Mouse (Mus musculus): ENCODE measurements around the gene Agap3.

The Agap3 gene

DNA sequence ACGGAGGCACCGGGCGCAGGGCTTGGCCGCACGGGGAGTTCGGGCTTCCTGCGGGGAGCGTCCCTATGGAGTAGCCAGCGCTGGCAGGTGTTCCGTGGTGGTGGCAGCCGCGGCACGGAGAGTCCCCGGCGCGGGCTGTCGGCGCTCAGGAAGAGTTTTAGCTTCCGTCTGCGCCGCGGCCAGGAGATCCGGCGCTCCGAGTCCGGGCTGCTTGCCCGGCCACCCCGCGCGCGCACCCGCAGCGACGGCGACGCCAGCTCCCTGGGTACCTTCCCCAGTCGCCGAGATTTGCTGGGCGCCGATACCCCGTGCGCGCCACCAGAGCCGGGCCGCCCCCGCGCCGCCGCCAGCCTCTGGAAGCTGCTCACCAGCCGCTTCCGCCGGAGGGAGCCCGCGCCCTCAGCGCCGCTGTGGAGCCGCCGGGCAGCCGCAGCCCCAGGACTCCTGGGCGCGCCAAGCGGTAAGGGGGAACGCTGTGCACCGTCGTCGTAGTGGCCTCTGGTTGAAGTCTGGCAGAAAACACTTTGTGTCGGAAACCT lies 22.8 kb downstream of the Agap3 start:
- peak; percentile 42 for DNase-seq (ENCODE audit: low spot score)

DNA sequence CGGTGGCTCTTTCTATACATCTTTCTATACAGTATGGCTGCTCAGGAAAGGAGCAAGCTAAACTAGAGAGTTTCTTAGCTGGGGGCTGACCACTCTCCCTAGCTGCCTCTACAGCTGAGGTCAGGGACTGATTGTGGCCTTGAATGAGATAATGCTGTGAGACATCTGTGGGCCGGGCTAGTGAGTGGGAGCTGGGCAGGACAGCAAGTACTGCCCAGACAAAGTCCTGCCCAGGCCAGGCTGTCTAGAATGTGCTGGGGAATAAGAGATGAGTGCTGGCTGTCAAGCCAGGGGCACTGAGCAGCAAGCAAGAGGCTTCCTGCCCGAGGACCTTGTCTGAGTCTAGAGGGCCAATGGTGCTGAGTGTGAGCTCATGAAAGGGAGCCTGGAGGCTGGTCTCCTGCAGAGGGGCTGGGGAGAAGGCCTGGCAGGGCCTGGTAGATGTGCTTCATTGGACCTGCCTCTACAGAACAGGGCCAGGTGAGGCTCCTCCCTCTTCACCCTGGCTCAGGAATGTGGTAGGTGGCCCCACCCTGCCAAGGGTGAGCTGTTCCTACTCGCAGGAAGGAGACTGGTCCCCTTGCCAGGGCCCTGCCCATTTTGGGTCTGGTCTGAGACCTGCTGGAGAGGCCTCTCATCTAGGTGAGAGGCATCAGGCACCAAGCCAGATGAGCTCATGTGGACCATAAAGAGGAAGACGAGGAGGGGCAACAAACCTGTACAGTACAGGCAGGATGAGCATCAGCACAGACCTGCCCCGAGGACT lies 23.7 kb downstream of the Agap3 start:
- no peak for DNase-seq (ENCODE audit: low spot score)

DNA sequence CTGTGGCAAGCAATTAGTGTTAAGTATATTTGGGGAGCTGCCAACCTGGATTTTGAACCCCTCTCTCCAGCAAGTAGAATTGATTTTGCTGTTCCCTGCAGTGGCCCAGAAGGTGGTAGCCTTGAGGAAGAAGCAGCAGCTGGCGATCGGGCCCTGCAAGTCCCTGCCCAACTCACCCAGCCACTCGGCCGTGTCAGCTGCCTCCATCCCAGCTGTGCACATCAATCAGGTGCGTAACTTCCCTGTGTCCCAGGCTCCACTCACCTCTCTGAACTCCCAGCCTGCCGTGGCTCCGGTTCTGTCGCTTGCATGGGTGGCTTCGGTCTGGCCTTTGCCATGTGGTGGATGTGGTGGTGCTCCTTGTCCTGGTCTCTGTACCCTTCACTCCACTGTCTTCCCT lies 25.9 kb downstream of the Agap3 start:
- DNase-seq (ENCODE audit: low spot score): no peak

DNA sequence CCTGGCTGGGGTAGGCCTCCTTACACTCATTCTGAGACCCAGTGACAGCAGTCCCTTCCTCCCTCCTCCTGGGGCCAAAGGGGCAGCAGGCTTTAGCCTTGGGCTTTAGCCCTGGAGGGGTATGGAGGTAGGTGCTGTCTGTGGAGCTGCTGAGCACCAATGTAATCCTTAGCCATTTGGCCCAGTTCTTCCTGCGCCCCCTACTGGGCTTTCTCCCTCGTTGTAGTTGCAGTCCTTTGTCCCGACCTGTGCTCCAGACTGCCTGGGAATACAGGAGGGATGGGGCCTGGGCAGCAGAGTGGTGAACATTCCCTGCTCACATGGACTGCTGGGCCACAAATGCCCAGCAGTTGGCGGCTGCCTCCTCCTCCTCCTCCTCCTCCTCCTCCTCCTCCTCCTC lies 29.7 kb downstream of the Agap3 start:
- DNase-seq (ENCODE audit: low spot score): peak; percentile 12

DNA sequence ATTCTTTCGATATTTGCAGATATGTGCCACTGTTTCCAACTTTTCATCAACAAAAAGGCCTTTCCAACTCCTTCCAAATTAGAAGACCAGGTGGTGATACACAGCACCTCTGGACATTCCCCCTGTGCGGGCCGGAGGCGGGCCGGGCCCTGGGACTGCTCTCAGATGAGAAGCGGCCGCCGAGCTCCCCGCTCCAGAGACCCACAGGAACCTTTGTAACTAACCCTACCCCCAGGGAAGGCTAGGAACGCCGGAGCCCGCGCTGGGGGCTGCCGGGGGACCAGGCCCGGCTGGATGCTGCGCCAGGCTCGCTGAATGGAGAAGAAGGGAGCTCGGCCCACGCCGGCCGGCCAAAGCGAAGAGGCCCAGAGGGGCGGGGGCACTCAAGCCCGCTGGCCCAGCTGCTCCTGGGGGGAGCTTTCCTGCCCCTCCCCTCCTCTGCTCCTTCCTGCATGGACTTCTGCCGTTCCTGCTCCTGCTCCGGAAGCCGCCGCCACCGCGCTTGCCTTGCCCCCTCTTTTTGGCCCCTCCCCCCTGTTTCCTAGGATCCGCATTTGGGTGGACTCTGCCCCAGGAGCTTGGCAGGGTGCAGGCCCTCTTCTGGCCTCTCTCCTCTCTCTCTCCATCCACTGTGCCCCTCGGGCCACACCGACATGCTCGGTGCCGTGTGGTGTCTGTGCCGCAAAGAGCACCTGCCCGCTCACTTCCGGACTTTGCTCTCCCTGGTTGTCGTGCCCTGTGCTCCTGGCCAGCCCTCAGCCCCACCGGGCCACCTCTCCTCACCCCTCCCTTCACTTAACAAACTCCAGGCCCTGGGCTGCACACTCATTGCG lies 30.5 kb downstream of the Agap3 start:
- DNase-seq (ENCODE audit: low spot score): no peak

DNA sequence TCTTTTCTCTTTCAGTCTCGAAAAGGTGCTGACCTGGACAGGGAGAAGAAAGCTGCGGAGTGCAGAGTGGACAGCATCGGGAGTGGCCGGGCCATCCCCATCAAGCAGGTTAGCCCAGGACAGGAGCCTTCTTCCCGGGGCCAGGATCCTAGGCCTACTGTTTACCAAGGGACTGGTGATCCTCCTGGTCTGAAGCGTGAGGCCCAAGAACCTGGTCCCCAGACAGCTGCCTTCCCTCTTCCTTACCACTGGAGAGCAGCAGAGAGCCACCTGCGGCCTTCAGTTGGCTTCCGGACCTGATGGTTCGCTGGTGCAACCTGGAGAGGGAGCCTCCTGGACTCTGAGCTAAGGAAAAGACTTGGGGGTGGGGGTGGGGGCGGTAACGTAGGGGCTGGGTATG lies 31.3 kb downstream of the Agap3 start:
- peak; percentile 26 for DNase-seq (ENCODE audit: low spot score)

DNA sequence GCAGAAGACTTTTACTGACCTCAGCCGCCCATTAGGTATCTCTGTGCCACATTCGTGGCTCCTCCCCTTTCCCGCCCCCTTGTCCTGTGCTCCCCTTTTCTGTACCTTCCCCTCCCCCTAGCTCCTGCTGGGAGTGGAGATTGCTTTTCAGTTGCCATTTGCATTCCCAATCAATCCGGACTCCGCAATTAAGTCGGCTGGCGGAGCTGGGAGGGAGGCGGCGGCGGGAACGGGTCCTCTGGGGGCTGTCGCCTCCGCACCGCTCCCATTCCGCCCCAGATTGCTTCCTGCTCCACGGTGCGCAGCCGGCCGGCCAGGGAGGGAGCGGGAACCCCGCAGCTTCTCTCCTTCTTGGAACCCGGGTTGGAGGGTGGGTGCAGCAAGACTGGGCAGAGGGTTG lies 33.0 kb downstream of the Agap3 start:
- no peak for DNase-seq (ENCODE audit: low spot score)

DNA sequence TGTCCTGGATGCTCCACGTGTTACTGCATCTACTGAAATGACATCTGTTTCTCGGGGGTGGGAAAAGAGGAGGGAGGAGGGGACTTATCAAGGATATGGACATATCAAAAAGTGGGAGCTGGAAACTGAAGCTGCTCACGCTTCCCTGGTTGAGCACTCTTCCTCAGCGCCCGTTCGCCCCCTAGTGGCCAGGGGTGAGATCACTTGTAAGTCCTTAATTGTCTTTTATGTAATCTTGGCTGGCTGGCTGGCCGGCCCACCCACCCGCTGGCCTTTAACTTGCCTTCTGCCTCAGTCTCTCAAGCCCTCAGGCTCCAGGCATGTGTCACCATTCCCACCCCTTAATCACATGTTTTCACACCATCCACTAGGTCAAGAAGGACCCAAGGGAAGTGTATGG lies 34.1 kb downstream of the Agap3 start:
- DNase-seq (ENCODE audit: low spot score): peak; percentile 58

DNA sequence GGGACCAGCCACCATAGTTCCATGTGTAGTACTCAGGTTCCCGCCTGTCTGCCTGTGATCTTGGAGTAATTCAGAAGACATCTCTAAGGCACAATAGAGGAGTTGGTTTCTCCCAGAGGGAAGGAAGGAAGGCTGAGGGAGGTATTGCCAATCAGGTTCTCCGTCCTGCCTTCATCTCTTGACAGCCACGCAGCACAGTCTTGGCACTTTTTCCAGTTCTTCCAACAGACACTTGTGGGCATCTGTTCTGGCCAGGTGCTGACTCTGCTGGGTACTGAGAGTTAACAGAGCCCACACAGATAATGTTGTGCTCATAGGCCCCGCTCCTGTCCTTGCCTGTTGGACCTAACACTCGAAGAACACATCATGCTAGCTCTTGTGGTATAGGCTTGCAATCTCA lies 34.8 kb downstream of the Agap3 start:
- no peak for DNase-seq (ENCODE audit: low spot score)

DNA sequence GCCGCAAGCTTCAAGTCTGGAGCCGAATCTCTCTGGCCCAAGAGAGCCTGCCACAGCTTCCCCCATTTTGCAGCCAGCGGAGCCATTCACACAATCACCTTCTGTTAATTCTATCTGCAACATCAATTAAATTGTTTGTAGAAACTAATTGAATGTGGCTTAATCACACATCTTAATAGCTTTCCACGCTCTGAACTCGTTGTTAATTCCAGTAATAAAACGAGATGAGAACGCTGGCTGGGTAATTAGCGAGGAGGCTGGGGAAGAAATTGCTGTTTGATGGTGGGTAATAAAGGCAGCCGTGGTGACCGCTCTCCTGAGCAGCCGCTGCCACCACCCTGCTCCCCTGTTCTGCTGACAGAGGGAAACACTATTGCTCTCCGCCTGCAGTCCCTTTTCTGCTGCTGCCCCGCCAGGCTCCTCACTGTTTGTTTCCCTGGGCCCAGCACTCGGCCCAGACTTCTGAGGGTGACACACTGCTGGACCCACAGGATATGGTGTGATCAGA lies 38.5 kb downstream of the Agap3 start:
- DNase-seq (ENCODE audit: low spot score): no peak

DNA sequence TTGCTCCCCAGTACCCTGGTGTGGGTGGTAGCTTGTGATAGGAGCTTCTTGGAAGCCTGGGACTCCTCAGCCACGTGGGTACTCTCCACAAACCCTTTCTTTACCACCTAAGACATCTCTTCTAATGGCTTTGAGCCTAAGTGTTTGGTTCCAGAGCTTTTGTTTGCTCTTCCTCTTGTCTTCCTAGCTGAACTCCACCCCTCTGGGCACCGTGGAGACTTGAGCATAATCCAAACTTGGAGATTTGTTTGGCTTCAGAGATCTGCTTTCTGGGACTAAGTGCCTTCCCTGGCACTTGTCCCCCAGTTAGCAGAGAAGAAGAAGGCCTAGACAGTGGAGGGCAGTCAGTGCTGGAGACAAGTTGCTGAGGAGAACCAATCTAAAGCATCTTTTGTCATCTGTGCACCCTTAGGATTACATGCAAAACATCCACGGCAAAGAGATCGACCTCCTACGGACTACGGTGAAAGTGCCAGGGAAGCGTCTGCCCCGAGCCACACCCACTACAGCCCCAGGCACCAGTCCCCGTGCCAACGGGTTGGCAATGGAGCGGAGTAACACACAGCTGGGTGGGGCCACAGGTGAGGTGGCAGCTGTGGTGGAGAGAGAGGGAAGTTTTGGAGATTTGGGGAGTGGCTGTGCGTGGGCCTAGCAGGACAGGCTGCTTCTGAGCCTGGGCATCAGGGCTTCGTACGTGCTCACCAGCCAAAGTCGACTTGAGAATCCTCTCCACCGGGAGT lies 40.7 kb downstream of the Agap3 start:
- no peak for DNase-seq (ENCODE audit: low spot score)

DNA sequence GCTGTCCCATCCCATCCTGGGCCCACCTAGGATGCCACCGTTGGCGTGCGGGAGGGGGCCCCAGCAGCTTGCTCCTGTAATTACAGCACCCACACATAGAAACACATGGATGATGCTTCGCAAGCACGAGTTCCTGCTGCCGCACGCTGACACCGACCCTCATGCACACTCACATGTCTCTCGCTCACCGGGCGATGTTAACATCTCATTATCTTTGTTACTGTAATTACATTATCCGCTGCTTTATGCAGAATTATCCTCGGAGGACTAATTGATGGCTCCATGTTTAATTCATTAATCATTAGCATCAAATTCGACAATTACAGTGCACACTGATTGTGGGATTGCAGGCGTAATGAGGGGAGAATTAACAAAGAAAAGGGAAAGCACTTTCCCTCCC lies 43.0 kb downstream of the Agap3 start:
- DNase-seq (ENCODE audit: low spot score): no peak

DNA sequence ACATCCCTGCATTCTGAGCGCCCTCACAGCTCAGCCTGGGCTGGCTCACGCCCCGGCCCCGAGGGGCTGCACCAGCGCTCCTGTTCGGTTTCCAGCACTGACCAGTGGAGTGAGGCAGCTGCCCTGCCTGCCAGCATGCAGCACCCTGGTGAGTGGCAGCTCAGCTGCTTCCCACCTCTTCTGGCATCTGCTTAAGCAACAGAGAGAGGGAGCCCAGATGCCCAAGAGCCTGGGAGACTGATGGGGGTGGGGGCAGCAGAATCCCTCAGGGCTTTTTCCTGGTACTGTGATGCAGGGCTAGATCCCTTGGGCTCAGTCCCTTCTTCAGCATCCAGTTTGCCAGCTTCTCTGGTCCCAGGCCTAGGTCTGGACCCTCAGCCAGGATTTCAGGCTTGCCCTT lies 44.8 kb downstream of the Agap3 start:
- DNase-seq (ENCODE audit: low spot score): no peak

DNA sequence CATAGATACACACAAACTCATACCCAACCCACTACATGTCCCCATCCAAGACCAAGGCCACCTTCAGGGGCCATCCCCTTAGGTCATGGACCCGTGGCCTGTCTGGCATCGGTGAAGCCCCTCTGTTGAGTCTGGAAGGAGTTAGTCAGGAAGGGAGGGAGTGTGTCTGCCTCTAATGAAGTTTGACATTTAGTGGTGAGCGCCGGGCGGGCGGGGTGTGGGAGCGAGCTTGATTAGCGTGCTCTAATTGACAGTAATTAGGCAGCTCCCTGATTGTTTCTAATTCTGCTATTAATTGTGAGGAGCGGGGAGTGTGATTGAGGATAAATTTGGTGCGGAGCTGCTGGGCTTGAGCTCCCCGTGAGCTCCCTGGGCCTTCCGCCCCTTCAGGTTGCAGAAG lies 45.5 kb downstream of the Agap3 start:
- DNase-seq (ENCODE audit: low spot score): no peak

DNA sequence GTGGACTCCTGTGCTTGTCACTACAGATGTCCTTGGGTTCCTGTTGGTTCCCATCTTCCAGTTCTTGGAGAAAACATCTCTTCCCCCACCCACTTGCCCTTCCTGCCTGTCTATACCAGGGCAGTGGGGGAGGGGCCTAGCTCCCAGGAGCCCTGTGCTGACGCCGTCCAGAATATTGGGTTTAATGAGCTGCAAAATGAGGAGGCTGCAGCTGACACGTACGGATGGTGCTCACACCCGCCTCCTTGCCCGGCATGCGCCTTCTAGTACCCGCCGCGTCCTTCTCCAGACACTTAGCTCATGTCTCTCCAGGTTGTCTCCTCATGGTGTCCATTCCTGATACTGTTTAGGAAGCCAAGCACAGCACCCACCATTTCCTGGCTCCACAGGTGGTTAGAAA lies 47.1 kb downstream of the Agap3 start:
- DNase-seq (ENCODE audit: low spot score): no peak

DNA sequence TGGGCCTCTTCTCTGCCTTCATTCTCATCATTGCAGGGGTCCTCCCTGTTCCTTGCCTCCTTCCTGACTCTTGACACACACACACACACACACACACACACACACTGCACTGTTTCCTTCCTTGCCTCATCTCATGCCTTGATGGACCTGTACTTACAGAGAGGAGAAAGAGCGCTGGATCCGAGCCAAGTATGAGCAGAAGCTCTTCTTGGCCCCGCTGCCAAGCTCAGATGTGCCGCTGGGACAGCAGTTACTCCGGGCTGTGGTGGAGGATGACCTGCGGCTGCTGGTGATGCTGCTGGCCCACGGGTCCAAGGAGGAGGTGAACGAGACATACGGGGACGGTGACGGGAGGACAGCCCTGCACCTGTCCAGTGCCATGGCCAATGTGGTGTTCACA lies 48.9 kb downstream of the Agap3 start:
- no peak for DNase-seq (ENCODE audit: low spot score)

DNA sequence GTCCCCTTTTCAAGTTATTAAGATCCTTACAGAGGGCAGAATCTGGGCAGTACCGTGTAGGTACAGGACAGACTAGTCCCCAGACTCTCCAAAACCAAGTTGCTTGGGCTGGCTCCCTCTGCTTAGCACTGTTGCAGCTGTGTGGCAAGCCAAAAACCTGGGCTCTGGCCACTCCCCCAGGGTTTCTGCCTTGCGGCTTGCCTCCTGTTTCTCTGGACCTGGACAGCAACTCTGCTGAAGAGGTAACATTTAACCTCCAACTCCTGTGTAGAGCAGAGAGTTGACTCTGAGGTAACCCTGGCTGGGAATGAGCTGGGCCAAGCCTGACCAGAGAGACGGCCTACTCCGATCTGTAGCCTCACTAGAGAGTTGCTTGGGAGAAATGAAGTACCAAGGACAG lies 50.8 kb downstream of the Agap3 start:
- DNase-seq (ENCODE audit: low spot score): no peak

DNA sequence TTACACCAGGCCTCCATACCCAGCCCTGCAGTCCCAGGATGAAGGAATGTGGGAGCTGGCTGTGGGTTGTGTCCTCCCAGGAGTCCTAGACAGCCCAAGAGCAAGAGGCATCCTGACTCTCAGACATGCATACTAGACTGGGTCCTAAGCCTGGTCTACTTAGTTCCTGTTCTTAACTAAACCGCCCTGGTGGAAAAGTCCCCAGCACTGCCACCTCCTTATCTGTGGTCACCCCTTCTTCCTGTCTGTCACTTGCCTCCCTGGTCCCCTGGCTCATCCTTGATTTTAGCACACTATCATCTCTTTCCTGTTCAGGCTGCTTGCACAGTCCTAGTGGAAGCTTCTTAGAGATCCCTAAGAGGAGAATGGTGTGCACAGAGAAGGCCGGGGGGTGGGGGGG lies 53.5 kb downstream of the Agap3 start:
- no peak for DNase-seq (ENCODE audit: low spot score)

DNA sequence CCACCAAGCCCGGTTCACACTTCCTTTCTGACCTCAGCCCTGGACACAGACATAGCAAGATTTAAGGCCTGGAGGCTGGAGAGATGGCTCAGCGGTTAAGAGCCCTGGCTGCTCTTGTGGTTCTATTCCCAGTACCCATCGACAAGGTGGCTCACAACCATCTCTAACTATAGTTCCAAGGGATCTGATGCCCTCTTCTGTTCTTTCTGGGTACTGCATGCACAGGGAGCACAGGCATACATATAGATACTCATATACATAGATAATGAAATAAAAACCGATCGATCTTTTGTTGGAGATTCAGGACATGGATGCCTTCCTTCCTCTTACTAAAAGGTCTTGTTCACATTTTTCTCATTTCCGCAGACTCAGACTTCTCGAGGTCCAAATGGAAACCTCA lies 56.4 kb downstream of the Agap3 start:
- no peak for DNase-seq (ENCODE audit: low spot score)

DNA sequence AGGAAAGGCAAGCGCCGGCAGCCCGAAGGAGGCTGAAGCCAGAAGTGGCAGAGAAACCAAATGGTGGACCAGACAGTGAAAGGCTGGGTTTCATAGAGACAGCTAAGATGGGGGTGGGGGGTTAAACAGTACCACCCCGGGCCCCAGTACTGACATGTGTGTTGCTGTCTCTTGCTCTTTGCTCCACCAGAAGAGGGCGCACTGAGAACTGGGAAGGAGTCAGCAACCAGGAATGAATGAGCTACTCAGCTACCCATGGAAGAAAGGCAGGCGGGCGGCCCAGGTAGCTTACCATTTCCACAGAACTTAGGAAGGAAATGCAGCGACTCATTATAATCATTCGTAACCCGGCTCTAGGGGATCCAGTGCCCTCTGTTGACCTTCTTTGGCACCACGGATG lies 58.7 kb downstream of the Agap3 start:
- DNase-seq (ENCODE audit: low spot score): no peak

DNA sequence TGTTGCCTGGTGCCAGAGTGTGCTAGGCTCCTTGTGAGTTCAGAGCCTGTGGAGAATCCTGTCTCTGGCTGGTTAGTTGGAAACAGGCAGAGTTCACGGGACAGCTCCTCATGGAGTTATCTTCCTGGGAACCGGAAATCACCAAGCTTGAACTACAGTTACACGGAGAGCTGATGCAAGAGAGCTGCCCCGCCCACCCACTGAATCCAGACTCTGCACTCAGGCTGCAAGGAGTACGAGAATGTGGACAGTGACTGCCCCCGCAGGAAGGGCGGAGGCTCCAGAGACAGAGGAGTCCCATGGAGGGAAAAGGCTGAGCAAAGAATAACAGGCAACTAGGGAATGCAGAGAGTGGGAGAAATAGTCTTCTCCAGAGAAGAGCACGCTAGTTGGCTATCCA lies 60.3 kb downstream of the Agap3 start:
- DNase-seq (ENCODE audit: low spot score): no peak

DNA sequence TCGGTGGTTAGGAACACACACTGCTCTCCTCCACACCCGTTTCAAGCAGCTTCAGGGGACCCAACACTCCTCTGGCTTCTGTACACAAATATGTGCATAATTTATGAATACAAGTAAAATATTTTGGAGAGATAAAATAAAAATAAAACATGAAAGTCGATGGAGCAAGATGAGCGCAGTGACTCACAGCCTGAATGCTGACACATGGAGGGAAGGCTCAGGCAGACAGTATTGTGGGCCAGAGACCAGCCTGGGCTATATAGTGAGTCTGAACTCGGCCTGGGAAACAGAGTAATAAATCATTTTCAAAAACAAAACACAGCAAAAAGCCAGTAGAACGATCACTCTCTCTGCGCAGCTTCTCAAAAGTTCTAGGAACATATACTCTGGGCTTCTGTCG lies 69.4 kb downstream of the Agap3 start:
- DNase-seq (ENCODE audit: low spot score): no peak

DNA sequence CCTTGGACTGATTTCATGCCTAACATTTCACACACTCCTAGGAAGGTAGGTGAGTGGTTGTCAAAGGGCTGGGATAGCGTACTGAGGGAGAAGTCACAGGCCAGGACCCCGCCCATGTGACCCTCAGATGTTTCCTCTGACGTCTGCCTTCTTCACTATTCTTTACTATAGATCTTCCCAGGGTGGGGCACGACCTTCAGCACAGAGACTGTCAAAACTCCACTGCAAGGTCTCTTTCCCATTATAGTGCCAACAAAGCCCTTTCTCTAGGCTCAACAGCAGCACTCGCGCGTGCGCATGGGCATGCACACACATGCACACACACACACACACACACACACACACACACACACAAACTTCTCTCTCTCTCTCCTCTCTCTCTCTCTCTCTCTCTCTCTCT lies 71.8 kb downstream of the Agap3 start:
- no peak for DNase-seq (ENCODE audit: low spot score)
